Mouse (Mus musculus) liver, embryonic 14.5 days (tissue): ENCODE measurements around the gene Abat. TPM values are rescaled to one million over a fixed set of nuclear protein-coding genes. Genes with fewer than 3 reads are reported as not detected.
"Not testable (repeated sequence)": the region's sequence is repeated elsewhere in the genome, so short reads cannot be mapped to it uniquely, and the experiment has no call there.

Experiments
- ATAC-seq: fragments of 200-750 bp; cut with Nextera tagmentation; 2 replicates; pipeline ENCODE4 v1.8.0; 2017; ENCODE audit warnings: moderate number of reproducible peaks, mild to moderate bottlenecking, moderate library complexity; ENCODE audit not compliant: insufficient read depth
- DNase-seq, 3 experiments: peaks; one replicate each; pipeline ENCODE4 v3.0.0-alpha.2; 2012 to 2013; ENCODE audit warnings: low read depth in 3 of 3, low spot score in 3 of 3
- H3K27ac ChIP-seq: fragments of 300-500 bp; sonication (generic); 2 replicates; pipeline ENCODE4 v1.5.1; 2014; ENCODE audit warnings: moderate library complexity, mild to moderate bottlenecking, control low read depth, inconsistent platforms
- H3K27me3 ChIP-seq: fragments of 300-500 bp; sonication (generic); 2 replicates; pipeline ENCODE4 v1.6.1; 2014; ENCODE audit warnings: mild to moderate bottlenecking, low read length, moderate library complexity; ENCODE audit not compliant: control insufficient read depth, insufficient read depth
- H3K36me3 ChIP-seq: fragments of 300-500 bp; sonication (generic); replicated peaks from 2 replicates; pipeline ENCODE4 v1.6.1; 2014; ENCODE audit warnings: low read depth; ENCODE audit not compliant: control insufficient read depth, insufficient read depth
- H3K4me1 ChIP-seq, 2 experiments: fragments of 200-500 bp in 1 of 2; fragments of 300-500 bp in 1 of 2; sonication (generic) in 1 of 2; replicated peaks; 2 replicates each; pipeline ENCODE4 v1.6.1; 2012 to 2014; ENCODE audit warnings: antibody characterized with exemption in 1 of 2, inconsistent platforms in 1 of 2, low read length in 1 of 2; ENCODE audit not compliant: control insufficient read depth in 2 of 2, insufficient read depth in 2 of 2
- H3K4me2 ChIP-seq: fragments of 300-500 bp; sonication (generic); 2 replicates; pipeline ENCODE4 v1.6.1; 2014; ENCODE audit warnings: low read depth, mild to moderate bottlenecking, control low read depth, moderate library complexity
- H3K4me3 ChIP-seq, 2 experiments: fragments of 200-500 bp in 1 of 2; fragments of 300-500 bp in 1 of 2; sonication (generic) in 1 of 2; 2 replicates each; pipeline ENCODE4 v1.5.1; 2012 to 2014; ENCODE audit warnings: low read depth in 2 of 2, low read length in 2 of 2, mild to moderate bottlenecking in 2 of 2, control low read depth in 1 of 2, inconsistent platforms in 1 of 2, moderate library complexity in 1 of 2; ENCODE audit not compliant: insufficient read depth in 1 of 2
- H3K9ac ChIP-seq: fragments of 300-500 bp; sonication (generic); replicated peaks from 2 replicates; pipeline ENCODE4 v1.6.1; 2014; ENCODE audit warnings: mild to moderate bottlenecking, control low read depth, moderate library complexity
- H3K9me3 ChIP-seq: fragments of 300-500 bp; sonication (generic); 2 replicates; pipeline ENCODE4 v1.6.1; 2016; ENCODE audit warnings: low read length, mixed read lengths; ENCODE audit not compliant: control insufficient read depth
- CTCF ChIP-seq: IDR thresholded peaks from 2 replicates; pipeline ENCODE4 v1.5.1; 2016; ENCODE audit warnings: antibody characterized with exemption, low read depth, control low read depth
- EP300 ChIP-seq: IDR thresholded peaks from 2 replicates; pipeline ENCODE4 v1.6.1; 2016; ENCODE audit warnings: antibody characterized with exemption, low read depth
- WGBS: fragments of 180-500 bp; shearing (Covaris S2); extraction: QIAGEN DNeasy Blood & Tissue Kit; methylation state at CpG from one replicate; pipeline ENCODE4 v1.1.7; 2014; ENCODE audit not compliant: insufficient replicate concordance; 5-methylcytosine and 5-hydroxymethylcytosine counted together
- polyA plus RNA-seq, 2 experiments: library from polyadenylated mRNA; depleted of rRNA in 1 of 2; stranded (reverse) in 1 of 2; unstranded in 1 of 2; fragments of >200 nt; fragmentation: Nextera tagmentation in 1 of 2; extraction: Ambion mirVana in 1 of 2; gene quantifications; 2 replicates each; pipeline versions ENCODE4 v1.2.1 to v1.2.3; 2012 to 2014

Abat gene
- polyA plus RNA-seq, 2 experiments = 12.8 to 13.7 TPM

GRCm38 (mm10) chr16:8554351-8554750, 41.1 kb downstream of the Abat start:
- no peak overlapping the region for H3K9ac ChIP-seq
- no peak for DNase-seq
- H3K4me1 ChIP-seq = no peaks in the 10 kb centered on the region; a peak in 2 of 4 replicates
- no peak overlapping the region for H3K4me3 ChIP-seq
- H3K4me2 ChIP-seq = no peak overlapping the region
- H3K27ac ChIP-seq = no peak overlapping the region
- no peaks in the 10 kb centered on the region for H3K9me3 ChIP-seq
- H3K27me3 ChIP-seq = no peaks in the 10 kb centered on the region
- TF ChIP-seq EP300 (no peak), CTCF (no peak)
- ATAC-seq = no peak
- H3K36me3 ChIP-seq = no peaks in the 10 kb centered on the region
- 51% methylated on average over 3 of the region's 3 CpGs for WGBS

- WGBS = 81% methylated on average over 2 of the region's 2 CpGs
- H3K4me1 ChIP-seq, H3K9ac ChIP-seq, ATAC-seq, H3K27ac ChIP-seq, H3K27me3 ChIP-seq, H3K36me3 ChIP-seq, H3K4me2 ChIP-seq, H3K4me3 ChIP-seq, H3K9me3 ChIP-seq, DNase-seq: not testable (repeated sequence)
Observed at GRCm38 (mm10) chr16:8554751-8555150, 41.5 kb downstream of the Abat start.

GRCm38 (mm10) chr16:8555371-8555770, 42.1 kb downstream of the Abat start:
- H3K4me3 ChIP-seq, H3K27me3 ChIP-seq, ATAC-seq, H3K9me3 ChIP-seq, H3K9ac ChIP-seq, H3K27ac ChIP-seq, H3K4me1 ChIP-seq, H3K4me2 ChIP-seq, H3K36me3 ChIP-seq, DNase-seq: not testable (repeated sequence)
- 52% methylated on average over 3 of the region's 3 CpGs for WGBS

- H3K27me3 ChIP-seq = no peaks in the 10 kb centered on the region
- no peak overlapping the region for H3K4me2 ChIP-seq
- H3K27ac ChIP-seq = no peak overlapping the region
- no peak for ATAC-seq
- no peak for TF ChIP-seq CTCF
- DNase-seq = no peak
- H3K4me1 ChIP-seq = no peaks in the 10 kb centered on the region
- H3K9ac ChIP-seq = no peak overlapping the region
- no peaks in the 10 kb centered on the region for H3K9me3 ChIP-seq
- no peak overlapping the region for H3K4me3 ChIP-seq
- H3K36me3 ChIP-seq = no peaks in the 10 kb centered on the region
- 72% methylated on average over 17 of the region's 17 CpGs for WGBS
Observed at GRCm38 (mm10) chr16:8560079-8560478, 46.9 kb downstream of the Abat start.

GRCm38 (mm10) chr16:8561101-8561500, 47.9 kb downstream of the Abat start:
- 37% methylated on average over 4 of the region's 4 CpGs for whole genome bisulfite sequencing
- not testable (repeated sequence) for H3K36me3 ChIP-seq, H3K4me2 ChIP-seq, H3K4me3 ChIP-seq, H3K27ac ChIP-seq, H3K27me3 ChIP-seq, H3K9me3 ChIP-seq, DNase-seq, H3K4me1 ChIP-seq, H3K9ac ChIP-seq, ATAC-seq

- not testable (repeated sequence) for H3K27me3 ChIP-seq
- WGBS = 34% methylated on average over 4 of the region's 4 CpGs
Observed at GRCm38 (mm10) chr16:8561856-8562255, 48.6 kb downstream of the Abat start.

GRCm38 (mm10) chr16:8562827-8563226, 49.6 kb downstream of the Abat start:
- H3K9ac ChIP-seq, H3K36me3 ChIP-seq, H3K9me3 ChIP-seq, DNase-seq, H3K27ac ChIP-seq, H3K27me3 ChIP-seq, H3K4me3 ChIP-seq, ATAC-seq, H3K4me1 ChIP-seq, H3K4me2 ChIP-seq: not testable (repeated sequence)
- WGBS = 54% methylated on average over 3 of the region's 3 CpGs

More at GRCm38 (mm10) chr16:8561856-8562255, 48.6 kb downstream of the Abat start:
- H3K9ac ChIP-seq, ATAC-seq, H3K4me1 ChIP-seq, H3K4me3 ChIP-seq, H3K27ac ChIP-seq, H3K36me3 ChIP-seq, H3K4me2 ChIP-seq, H3K9me3 ChIP-seq, DNase-seq: not testable (repeated sequence)
